Mouse (Mus musculus) MEL (cell line): Measurements from ENCODE around the gene Gm29133.

Experiments
- CHD2 ChIP-seq: IDR thresholded peaks from 2 replicates; pipeline ENCODE4 v1.6.1; 2011; ENCODE audit warnings: low read length, improper control_type of control experiment
- CTCF ChIP-seq, 3 experiments: IDR thresholded peaks in 2 of 3; conservative IDR thresholded peaks in 1 of 3; 2 replicates each; pipeline ENCODE4 v1.5.1; 2011 to 2012; ENCODE audit warnings: low read length in 3 of 3, low read depth in 2 of 3, mild to moderate bottlenecking in 2 of 3, improper control_type of control experiment in 1 of 3, inconsistent platforms in 1 of 3, mixed read lengths in 1 of 3, moderate library complexity in 1 of 3; ENCODE audit not compliant: control insufficient read depth in 1 of 3, insufficient read depth in 1 of 3, poor library complexity in 1 of 3, severe bottlenecking in 1 of 3
- ETS1 ChIP-seq: IDR thresholded peaks from 2 replicates; pipeline ENCODE4 v1.6.1; 2012; ENCODE audit warnings: low read depth, mild to moderate bottlenecking, inconsistent platforms, low read length, improper control_type of control experiment, moderate library complexity
- MAFK ChIP-seq: IDR thresholded peaks from 2 replicates; pipeline ENCODE4 v1.6.1; 2011; ENCODE audit warnings: low read depth, mild to moderate bottlenecking, low read length, improper control_type of control experiment, borderline replicate concordance
- MEF2A ChIP-seq: IDR thresholded peaks from 2 replicates; pipeline ENCODE4 v1.6.1; 2014; ENCODE audit warnings: low read depth, mild to moderate bottlenecking, inconsistent platforms, low read length, improper control_type of control experiment; ENCODE audit not compliant: poor library complexity, insufficient replicate concordance, severe bottlenecking; ENCODE audit errors: extremely low read depth
- MYB ChIP-seq: IDR thresholded peaks from 2 replicates; pipeline ENCODE4 v1.6.1; 2011; ENCODE audit warnings: mild to moderate bottlenecking, low read depth, low read length, improper control_type of control experiment
- MYC ChIP-seq: IDR thresholded peaks from 2 replicates; pipeline ENCODE4 v1.6.1; 2011; ENCODE audit warnings: low read depth, mild to moderate bottlenecking, low read length, improper control_type of control experiment, moderate library complexity
- POLR2A ChIP-seq, 2 experiments: IDR thresholded peaks; 2 replicates each; pipeline ENCODE4 v1.6.1; 2011 to 2012; ENCODE audit warnings: low read length in 2 of 2, mild to moderate bottlenecking in 2 of 2, control low read depth in 1 of 2, improper control_type of control experiment in 1 of 2, low read depth in 1 of 2, moderate library complexity in 1 of 2; ENCODE audit not compliant: control insufficient read depth in 1 of 2, insufficient read depth in 1 of 2, poor library complexity in 1 of 2
- POLR2AphosphoS2 ChIP-seq: IDR thresholded peaks from 2 replicates; pipeline ENCODE4 v1.6.1; 2011; ENCODE audit warnings: low read length, improper control_type of control experiment
- SMC3 ChIP-seq: IDR thresholded peaks from 2 replicates; pipeline ENCODE4 v1.6.1; 2011; ENCODE audit warnings: low read depth, low read length, improper control_type of control experiment
- USF1 ChIP-seq: IDR thresholded peaks from 2 replicates; pipeline ENCODE4 v1.6.1; 2014; ENCODE audit warnings: low read depth, mild to moderate bottlenecking, inconsistent platforms, low read length, improper control_type of control experiment, moderate library complexity
- ZNF384 ChIP-seq: IDR thresholded peaks from 2 replicates; pipeline ENCODE4 v1.6.1; 2012; ENCODE audit warnings: low read depth, mild to moderate bottlenecking, inconsistent platforms, low read length, improper control_type of control experiment

- no peak for TF ChIP-seq ZNF384
- TF ChIP-seq CTCF (IDR thresholded peaks at IDR 0.05 in 2 of 3, conservative IDR thresholded peaks at IDR 0.05 in 1 of 3; ENCODE audit: control insufficient read depth in 1 of 3, insufficient read depth in 1 of 3, low read depth in 2 of 3, low read length in 3 of 3, poor library complexity in 1 of 3, severe bottlenecking in 1 of 3), result no peak
- TF ChIP-seq POLR2A (IDR thresholded peaks at IDR 0.05; ENCODE audit: control insufficient read depth in 1 of 2, insufficient read depth in 1 of 2, low read depth in 1 of 2, low read length in 2 of 2, poor library complexity in 1 of 2), result no peak
- TF ChIP-seq SMC3, result no peak
- no peak for TF ChIP-seq USF1
- no peak for TF ChIP-seq MYC
- TF ChIP-seq ETS1, result no peak
- no peak for TF ChIP-seq MEF2A
- TF ChIP-seq MYB, result no peak
- no peak for TF ChIP-seq MAFK
- no peak for TF ChIP-seq CHD2
- no peak for TF ChIP-seq POLR2AphosphoS2
These were observed 46.7 kb upstream of the Gm29133 start for GRCm38 (mm10) chr3:75701336-75701735.
